ENCODE assay signal across 25 mouse cellular contexts in the genomic region with DNA sequence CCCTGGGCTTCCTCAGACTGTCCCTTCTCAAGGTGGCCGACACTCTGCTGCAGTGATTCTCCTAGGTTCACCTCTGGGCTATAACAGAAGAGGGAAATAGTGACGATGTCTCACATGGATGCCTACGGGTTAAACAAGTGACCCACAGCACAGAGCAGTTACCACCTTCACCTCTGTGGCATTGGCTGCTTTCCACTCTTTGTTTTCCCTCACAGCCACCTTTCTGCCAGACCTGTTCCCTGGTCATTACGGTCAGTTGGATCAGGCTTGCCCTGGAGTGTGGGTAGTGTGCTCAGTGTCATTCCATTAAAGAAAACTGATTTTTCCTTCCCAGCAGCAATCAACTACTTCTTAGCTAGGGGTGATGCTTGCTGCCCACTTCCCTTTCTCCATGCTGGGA. TPM values are rescaled to one million over a fixed set of nuclear protein-coding genes. Genes with fewer than 3 reads are reported as not detected.
"Had no signal": no experiment of that assay in that cellular context is flagged by ENCODE, and none has a peak within 500 bp of the region (broad histone marks: within the 10 kb centered on the region; RNA-seq: fewer than 3 reads in every experiment).

No protein-coding gene starts in this region.

- H3K27me3 ChIP-seq: intestine, embryonic 15.5 days; limb, embryonic 13.5 days; liver, embryonic 13.5 days; midbrain, embryonic 13.5 days had no signal

- H3K9me3 ChIP-seq: intestine, embryonic 15.5 days; limb, embryonic 10.5 days; limb, embryonic 13.5 days; liver, embryonic 13.5 days; midbrain, embryonic 13.5 days had no signal

- DNase-seq: layer of hippocampus, adult 9-11 months; liver; liver, embryonic 13.5 days; lung, embryonic 14.5 days; thymus, adult 18-20 months; thymus, postnatal 36 days had no signal

- H3K4me3 ChIP-seq: intestine, embryonic 15.5 days; layer of hippocampus, adult 2 months; limb, embryonic 10.5 days; limb, embryonic 13.5 days; liver, embryonic 13.5 days; midbrain, embryonic 13.5 days had no signal

- H3K27ac ChIP-seq: intestine, embryonic 15.5 days; kidney, postnatal 0 days; layer of hippocampus, adult 2 months; limb, embryonic 10.5 days; limb, embryonic 13.5 days; liver, embryonic 13.5 days; macrophage; midbrain, embryonic 13.5 days had no signal

- H3K4me1 ChIP-seq: intestine, embryonic 15.5 days; limb, embryonic 10.5 days; limb, embryonic 13.5 days; liver, embryonic 13.5 days; midbrain, embryonic 13.5 days had no signal

RNA-seq across cellular contexts. Expression of a gene that starts 29.5 kb away (rescaled TPM):
- total RNA-seq: layer of hippocampus, adult 2 months; layer of hippocampus, postnatal 25 days; left cerebral cortex, adult 18-20 months; left cerebral cortex, postnatal 25 days; midbrain, postnatal 0 days had no signal
- polyA plus RNA-seq: intestine, embryonic 15.5 days; kidney, postnatal 0 days; large intestine, adult 2 months; limb, embryonic 10.5 days; liver, embryonic 13.5 days; liver, embryonic 16.5 days; lung, embryonic 14.5 days; lung, postnatal 0 days; macrophage; midbrain, embryonic 13.5 days; neural tube, embryonic 11.5 days; neural tube, embryonic 14.5 days; small intestine, adult 2 months; spleen, adult 2 months; stomach, embryonic 16.5 days had no signal
